Mouse (Mus musculus): ENCODE measurements at regions not wholly inside any gene's neighbourhood (a gene's known extent, or its start where the extent isn't known, plus 50 kb on each side); places are given as distances from the start of the nearest gene placed in this dataset.

DNA sequence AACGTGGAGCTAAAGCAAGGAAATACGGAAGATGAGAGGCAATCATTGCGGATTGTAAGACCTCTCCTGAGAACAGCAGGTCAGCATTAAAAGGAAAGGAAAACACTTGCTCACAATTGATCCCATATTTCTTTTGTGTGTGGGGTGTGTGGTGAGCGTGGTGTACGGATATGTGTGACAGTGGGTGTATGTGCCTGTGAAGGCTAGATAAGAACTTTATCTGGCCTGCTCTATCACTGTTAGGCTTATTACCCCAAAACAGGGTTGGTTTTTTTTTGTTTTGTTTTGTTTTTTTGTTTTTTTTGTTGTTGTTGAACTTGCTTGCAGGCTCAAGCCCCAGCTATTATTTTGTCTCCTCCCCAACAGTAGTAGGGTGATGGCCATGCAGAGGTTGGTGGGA lies 102.5 kb downstream of the Uchl5 start:
- no peak for ATAC-seq

DNA sequence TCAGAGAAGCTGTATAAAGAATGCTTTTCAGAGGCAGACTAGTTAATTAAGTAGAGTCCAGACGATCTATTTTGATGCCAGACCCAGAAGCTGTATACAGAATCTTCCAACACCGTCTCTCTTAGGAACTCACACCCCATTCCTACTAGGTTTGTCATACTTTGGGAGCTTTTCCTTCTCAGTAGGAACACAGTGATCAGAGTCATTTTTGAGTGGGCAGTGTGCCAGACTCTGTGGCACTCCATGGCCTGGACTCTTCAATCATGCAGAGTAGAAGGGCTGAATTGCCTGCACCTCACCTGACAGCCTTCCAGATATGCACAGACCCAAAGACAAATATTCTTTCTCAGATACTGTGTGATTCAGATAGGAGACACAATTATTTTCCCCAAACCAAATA lies 101.2 kb downstream of the Uchl5 start:
- no peak for ATAC-seq

DNA sequence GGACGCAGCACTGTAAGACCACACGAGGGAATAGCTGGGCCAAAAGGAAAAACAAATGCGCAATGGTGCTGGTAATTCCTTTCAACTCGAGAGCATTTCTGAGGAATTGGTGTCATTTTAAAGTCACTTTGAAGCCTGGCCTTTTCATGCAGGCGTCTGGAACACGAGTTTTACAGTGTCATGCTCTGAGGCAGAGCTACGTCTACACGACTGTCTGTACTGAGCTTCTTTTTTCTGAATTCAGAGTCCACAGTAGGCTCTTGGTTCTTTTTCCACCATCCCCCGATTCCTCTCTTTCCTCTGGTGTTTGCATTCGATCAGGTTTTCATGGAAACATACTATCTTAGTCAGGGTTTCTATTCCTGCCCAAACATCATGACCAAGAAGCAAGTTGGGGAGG lies 83.2 kb downstream of the Uchl5 start:
- no peak for ATAC-seq

DNA sequence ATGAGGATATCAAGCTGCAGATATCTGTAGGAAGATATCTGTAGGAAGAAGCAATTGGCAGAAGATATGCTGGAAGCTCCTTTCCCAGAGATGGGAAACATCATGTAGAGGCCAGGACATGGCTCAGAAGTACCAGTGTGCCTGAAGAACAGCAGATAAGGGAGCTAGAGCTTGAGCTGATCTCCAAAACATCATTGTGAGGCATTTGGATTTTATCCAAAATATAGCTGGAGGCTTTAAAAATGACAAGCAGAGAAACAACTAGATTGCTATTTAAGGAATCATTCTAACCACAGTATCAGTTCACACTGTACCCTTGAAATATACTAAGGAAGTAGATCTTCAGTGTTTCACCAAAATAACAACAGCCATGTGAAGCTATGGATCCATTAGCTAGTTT lies 81.5 kb downstream of the Uchl5 start:
- no peak for ATAC-seq

All from inflammation-experienced regulatory T-cells, adult 6 months (primary cell).